In genomic region chr8:122916766-122917165, GRCm38 (mm10) we compare ENCODE assay signal across 21 mouse cellular contexts.
A peak's percentile ranks its signal among the peaks of the same experiment; 100 is the strongest.
DNase-seq lines count a peak whose midpoint lies in the region; ATAC-seq and TF ChIP-seq lines count a peak whose summit lies in the region.
"Had no signal": no experiment of that assay in that cellular context is flagged by ENCODE, and none has a peak within 500 bp of the region (broad histone marks: within the 10 kb centered on the region; RNA-seq: fewer than 3 reads in every experiment).

No protein-coding gene starts in this region.

- peaks cover 26% of the 10 kb centered on the region for H3K36me3 ChIP-seq in heart, embryonic 14.5 days (ENCODE audit: control insufficient read depth, insufficient read depth, low read length)
- peaks cover 29% of the 10 kb centered on the region for H3K36me3 ChIP-seq in embryonic facial prominence, embryonic 15.5 days
- H3K36me3 ChIP-seq in forebrain, embryonic 11.5 days (ENCODE audit: control insufficient read depth, insufficient read depth, low read length) = no peaks in the 10 kb centered on the region; the same call in 1 of the 2 replicates

- H3K4me1 ChIP-seq in heart, embryonic 14.5 days (ENCODE audit: control insufficient read depth in 2 of 2, insufficient read depth in 2 of 2, low read length in 2 of 2) = peaks cover 31 to 69% of the 10 kb centered on the region in 2 experiments
- peaks cover 33% of the 10 kb centered on the region for H3K4me1 ChIP-seq in embryonic facial prominence, embryonic 15.5 days
- H3K4me1 ChIP-seq in forebrain, embryonic 11.5 days (replicated peaks; ENCODE audit: control insufficient read depth, insufficient read depth, low read length) = no peaks in the 10 kb centered on the region

- H3K27me3 ChIP-seq in heart, embryonic 14.5 days (ENCODE audit: control insufficient read depth, insufficient read depth, low read length) = no peaks in the 10 kb centered on the region
- no peaks in the 10 kb centered on the region for H3K27me3 ChIP-seq in embryonic facial prominence, embryonic 15.5 days
- H3K27me3 ChIP-seq in forebrain, embryonic 11.5 days (ENCODE audit: control insufficient read depth, insufficient read depth, low read length) = no peaks in the 10 kb centered on the region
- H3K27me3 ChIP-seq: forebrain, embryonic 13.5 days had no signal

- intact Hi-C loops in gastrocnemius, adult 2 months (cut with DNase I) = no loop called here
- intact Hi-C loops in gastrocnemius, postnatal 36 days (cut with DNase I) = no loop called here
- intact Hi-C loops in heart, postnatal 25 days (cut with DNase I) = no loop called here

- H3K27ac ChIP-seq in gastrocnemius, adult 2 months = peak overlapping the region; percentile 85
- peak overlapping the region; percentile 88 to 94 for H3K27ac ChIP-seq in heart, embryonic 14.5 days (replicated peaks in 1 of 2; ENCODE audit: control insufficient read depth in 1 of 2, insufficient read depth in 1 of 2, low read depth in 2 of 2, low read length in 2 of 2)
- 0 out of 2 replicates have a peak overlapping the region, but pooled peaks have one; percentile 77 for H3K27ac ChIP-seq in embryonic facial prominence, embryonic 15.5 days (replicated peaks)
- no peak overlapping the region for H3K27ac ChIP-seq in forebrain, embryonic 11.5 days (ENCODE audit: low read depth, low read length)
- H3K27ac ChIP-seq: forebrain, embryonic 13.5 days had no signal

- DNase-seq in gastrocnemius, adult 2 months = no peak
- DNase-seq in gastrocnemius, postnatal 36 days = no peak
- DNase-seq in heart, postnatal 25 days (ENCODE audit: low spot score) = no peak
- DNase-seq in 416B (ENCODE audit: low read depth) = peak; percentile 63
- DNase-seq in forebrain, embryonic 11.5 days (ENCODE audit: low spot score) = no peak
- DNase-seq in layer of hippocampus, adult 9-11 months = no peak
- DNase-seq: B cell, adult 2 months; cerebellum, adult 9-11 months; gastrocnemius, postnatal 10 days; kidney, adult 18-20 months; kidney, postnatal 10 days; left cerebral cortex, postnatal 4 days; liver; liver, postnatal 0 days; lung, postnatal 10 days; right cerebral cortex, postnatal 14 days; spleen, adult 18-20 months had no signal

- TF ChIP-seq CTCF in gastrocnemius, adult 2 months (IDR thresholded peaks at IDR 0.05) = no peak

- WGBS in heart, embryonic 14.5 days = 33% methylated on average over 3 of the region's 3 CpGs
- WGBS in embryonic facial prominence, embryonic 15.5 days = 35% methylated on average over 3 of the region's 3 CpGs
- 77% methylated on average over 3 of the region's 3 CpGs for WGBS in forebrain, embryonic 11.5 days

- no peak for ATAC-seq in heart, embryonic 14.5 days (ENCODE audit: insufficient number of reproducible peaks, insufficient read depth, low FRiP score, low read depth)
- ATAC-seq in embryonic facial prominence, embryonic 15.5 days (ENCODE audit: insufficient number of reproducible peaks, low FRiP score, low TSS enrichment, low read depth) = no peak
- no peak for ATAC-seq in forebrain, embryonic 11.5 days (replicated peaks; ENCODE audit: low FRiP score)
- ATAC-seq: forebrain, embryonic 13.5 days; liver, postnatal 0 days had no signal

- peak overlapping the region; percentile 56; the same call in 1 of the 2 replicates for H3K4me2 ChIP-seq in heart, embryonic 14.5 days (ENCODE audit: low read length)
- H3K4me2 ChIP-seq in embryonic facial prominence, embryonic 15.5 days (replicated peaks) = no peak overlapping the region
- no peak overlapping the region for H3K4me2 ChIP-seq in forebrain, embryonic 11.5 days (ENCODE audit: low read depth, low read length, severe bottlenecking)
- H3K4me2 ChIP-seq: forebrain, embryonic 13.5 days had no signal

- H3K9ac ChIP-seq in heart, embryonic 14.5 days (ENCODE audit: low read length) = no peak overlapping the region; the same call in 1 of the 2 replicates
- H3K9ac ChIP-seq in embryonic facial prominence, embryonic 15.5 days = no peak overlapping the region
- H3K9ac ChIP-seq in forebrain, embryonic 11.5 days (ENCODE audit: low read length) = no peak overlapping the region
- H3K9ac ChIP-seq: forebrain, embryonic 13.5 days; liver, postnatal 0 days had no signal

- H3K4me3 ChIP-seq in gastrocnemius, adult 2 months = no peak overlapping the region
- H3K4me3 ChIP-seq in heart, embryonic 14.5 days (ENCODE audit: control insufficient read depth in 1 of 2, insufficient read depth in 1 of 2, low read depth in 1 of 2, low read length in 2 of 2) = no peak overlapping the region
- no peak overlapping the region for H3K4me3 ChIP-seq in embryonic facial prominence, embryonic 15.5 days (replicated peaks)
- H3K4me3 ChIP-seq in forebrain, embryonic 11.5 days (ENCODE audit: low read depth, low read length) = no peak overlapping the region
- H3K4me3 ChIP-seq: forebrain, embryonic 13.5 days; left cerebral cortex, adult 2 months had no signal

- no peaks in the 10 kb centered on the region for H3K9me3 ChIP-seq in heart, embryonic 14.5 days (ENCODE audit: control insufficient read depth, low read length)
- no peaks in the 10 kb centered on the region for H3K9me3 ChIP-seq in embryonic facial prominence, embryonic 15.5 days (replicated peaks)
- no peaks in the 10 kb centered on the region for H3K9me3 ChIP-seq in forebrain, embryonic 11.5 days (ENCODE audit: control insufficient read depth, low read length)
- H3K9me3 ChIP-seq: forebrain, embryonic 13.5 days had no signal
